Mouse (Mus musculus): ENCODE results near the gene Bsg.
A peak's percentile ranks its signal among the peaks of the same experiment; 100 is the strongest.

Bsg gene

DNA sequence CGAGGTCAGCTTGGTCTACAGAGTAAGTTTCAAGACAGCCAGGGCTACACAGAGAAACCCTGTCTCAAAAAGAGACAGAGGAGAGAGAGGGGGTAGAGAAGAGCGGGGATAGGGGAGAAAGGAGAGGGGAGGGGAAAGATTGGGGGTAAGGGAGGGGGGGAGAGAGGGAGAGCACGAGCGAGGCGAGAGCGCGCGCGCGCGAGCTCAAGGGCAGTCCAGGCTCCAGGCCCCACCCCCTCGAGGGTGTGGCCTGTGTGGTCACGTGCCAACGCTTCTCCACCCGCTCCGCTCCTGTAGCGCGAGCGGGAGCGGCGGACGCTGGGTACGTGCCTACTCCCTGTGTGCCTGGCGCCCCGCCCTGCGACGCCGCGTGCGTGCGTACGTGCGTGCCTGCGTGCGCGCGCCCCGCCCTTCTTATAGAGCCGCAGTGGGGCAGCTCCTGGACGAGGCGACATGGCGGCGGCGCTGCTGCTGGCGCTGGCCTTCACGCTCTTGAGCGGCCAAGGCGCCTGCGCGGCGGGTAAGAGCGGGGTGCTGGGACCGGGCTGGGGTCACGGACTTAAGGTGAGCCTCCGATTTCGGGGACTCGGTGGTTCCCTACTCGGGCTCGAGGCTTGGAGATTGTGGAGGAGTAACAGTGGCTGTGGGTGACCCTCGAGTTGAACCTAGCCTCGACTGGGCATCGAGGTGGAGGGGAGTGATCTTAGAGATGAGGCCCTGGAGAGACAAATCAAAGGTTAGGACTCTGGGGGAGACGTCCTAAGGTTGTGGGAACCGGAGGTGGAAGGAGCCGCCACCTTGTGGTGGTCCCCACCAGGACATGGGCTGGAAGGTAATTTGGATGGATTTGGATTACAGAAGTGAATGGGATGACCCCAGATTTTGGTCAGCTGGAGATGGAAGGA lies at the start of gene Bsg:
TSS of gene Bsg (plus strand) at position 427 of the 905 bp plus-strand sequence.
- DNase-seq (ENCODE audit: low read depth, low spot score), result peak; percentile 96

DNA sequence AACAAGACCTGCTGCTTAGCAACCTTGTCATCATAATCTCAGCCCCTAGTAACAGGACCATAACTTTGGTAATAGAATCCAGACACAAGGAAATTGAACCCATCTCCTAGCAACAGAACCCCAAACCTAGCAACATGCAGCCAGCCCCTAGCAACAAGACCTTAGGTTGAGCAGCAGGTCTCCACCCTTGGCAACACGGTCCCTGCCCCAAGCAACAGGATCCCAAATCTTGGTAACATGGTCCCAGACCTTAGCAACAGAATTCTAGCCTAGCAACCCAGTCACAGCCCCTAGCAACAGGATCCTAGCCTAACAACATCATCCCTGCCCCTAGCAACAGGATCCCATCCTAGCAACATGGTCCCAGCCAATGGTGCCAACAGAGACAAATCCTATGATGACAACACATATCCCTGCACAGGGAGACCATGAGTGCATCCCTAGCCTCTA lies 49.3 kb upstream of the Bsg start:
- DNase-seq (ENCODE audit: low read depth, low spot score), result no peak

DNA sequence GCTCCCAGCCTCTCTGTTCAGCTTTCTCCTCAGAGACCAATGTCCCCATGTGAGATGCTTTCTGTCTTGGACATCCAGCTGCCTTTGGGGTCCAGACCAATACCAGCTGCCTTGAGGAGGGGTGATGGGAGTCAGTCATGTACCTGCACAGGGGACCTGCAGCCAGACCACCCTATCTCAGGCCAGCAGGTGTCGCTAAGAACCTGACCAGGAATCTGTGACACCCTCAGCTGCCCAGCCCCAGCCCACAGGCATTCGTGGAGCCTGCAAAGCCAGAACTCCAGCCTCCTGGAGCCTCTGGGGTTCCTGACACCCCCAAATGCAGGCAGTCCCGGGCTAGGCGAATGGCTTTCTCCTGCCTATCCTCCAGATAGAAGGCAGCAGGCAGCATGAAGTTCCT lies 45.5 kb upstream of the Bsg start:
- DNase-seq (ENCODE audit: low read depth, low spot score), result no peak

DNA sequence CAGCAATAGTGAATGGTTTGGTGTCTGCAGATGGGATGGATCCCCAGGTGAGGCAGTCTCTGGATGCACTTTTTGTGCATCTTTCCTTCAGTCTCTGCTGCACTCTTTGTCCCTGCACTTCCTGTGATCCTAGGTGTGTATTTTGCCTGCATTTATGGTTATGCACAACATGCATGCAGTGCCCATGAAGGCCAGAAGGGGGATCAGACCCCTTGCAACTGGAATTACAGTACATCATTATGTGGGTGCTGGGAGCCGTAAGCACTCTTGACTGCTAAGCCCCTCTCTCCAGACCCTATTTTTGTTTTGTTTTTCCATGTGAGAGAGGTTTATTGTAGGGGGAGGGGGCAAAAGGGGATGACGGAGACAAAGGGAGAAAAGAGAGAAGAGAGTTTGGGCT lies 44.0 kb upstream of the Bsg start:
- no peak for DNase-seq (ENCODE audit: low read depth, low spot score)

DNA sequence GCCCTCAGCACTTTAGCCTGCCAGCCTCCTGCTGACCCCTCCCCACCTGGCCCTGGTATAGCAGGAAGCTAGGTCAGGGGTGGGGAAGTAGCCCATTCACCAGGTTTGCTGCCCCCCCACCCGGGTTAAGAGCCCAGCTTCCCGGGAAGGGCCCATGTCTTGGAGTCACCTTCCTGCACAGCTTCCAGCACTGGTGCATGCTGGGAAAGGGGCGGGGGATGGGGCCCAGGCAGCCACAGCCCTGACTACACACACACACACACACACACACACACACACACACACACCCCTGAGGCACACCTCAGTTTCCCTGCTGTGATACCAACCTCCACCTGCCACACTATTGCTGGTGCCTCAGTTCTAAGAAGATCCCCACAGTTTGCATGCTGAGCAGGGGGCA lies 42.4 kb upstream of the Bsg start:
- no peak for DNase-seq (ENCODE audit: low read depth, low spot score)

DNA sequence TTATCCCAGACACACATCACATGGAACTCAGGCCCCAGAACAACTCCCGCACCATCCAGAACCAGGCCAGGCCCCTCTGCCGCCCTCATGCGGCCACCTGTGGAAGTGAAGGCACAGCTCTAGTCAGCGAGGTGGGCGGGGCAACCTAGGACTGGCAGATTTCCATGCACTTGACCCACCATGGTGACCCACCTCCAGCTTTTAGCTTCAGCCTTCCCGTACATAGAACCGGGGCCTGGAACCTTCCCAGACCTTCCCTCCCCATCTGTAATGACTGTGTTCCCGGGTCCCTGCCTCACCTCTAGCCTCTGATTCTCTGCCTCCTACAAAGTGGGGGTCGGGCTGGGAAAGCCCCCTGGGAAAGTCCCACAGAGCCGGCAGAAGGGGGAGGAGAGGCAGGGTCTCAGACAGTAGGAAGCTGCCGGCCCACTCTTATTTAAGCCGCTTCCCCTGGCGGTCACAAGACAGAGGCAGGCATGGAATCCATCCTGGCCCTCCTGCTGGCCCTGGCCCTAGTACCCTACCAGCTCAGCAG lies 40.1 kb upstream of the Bsg start, which contains the start of gene Madcam1:
TSS of gene Madcam1 (plus strand) at position 429 of the 535 bp plus-strand sequence.
- DNase-seq (ENCODE audit: low read depth, low spot score), result no peak

DNA sequence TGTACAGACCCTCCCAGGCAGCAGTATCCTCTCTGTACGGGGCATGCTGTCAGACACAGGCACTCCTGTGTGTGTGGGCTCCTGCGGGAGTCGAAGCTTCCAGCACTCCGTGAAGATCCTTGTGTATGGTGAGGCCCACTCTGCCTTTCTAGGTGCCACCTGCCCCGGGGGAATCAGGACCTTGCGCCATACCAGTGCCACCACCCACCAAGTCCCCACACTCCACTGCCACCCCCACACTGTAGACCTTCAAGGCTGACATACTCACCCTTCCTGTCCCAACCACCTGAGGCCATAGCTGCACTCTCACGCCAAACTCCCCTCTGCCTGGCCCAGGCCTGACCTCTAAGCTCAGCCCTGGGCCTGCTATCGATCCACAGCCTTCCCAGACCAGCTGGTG lies 39.2 kb upstream of the Bsg start:
- DNase-seq (ENCODE audit: low read depth, low spot score), result no peak

DNA sequence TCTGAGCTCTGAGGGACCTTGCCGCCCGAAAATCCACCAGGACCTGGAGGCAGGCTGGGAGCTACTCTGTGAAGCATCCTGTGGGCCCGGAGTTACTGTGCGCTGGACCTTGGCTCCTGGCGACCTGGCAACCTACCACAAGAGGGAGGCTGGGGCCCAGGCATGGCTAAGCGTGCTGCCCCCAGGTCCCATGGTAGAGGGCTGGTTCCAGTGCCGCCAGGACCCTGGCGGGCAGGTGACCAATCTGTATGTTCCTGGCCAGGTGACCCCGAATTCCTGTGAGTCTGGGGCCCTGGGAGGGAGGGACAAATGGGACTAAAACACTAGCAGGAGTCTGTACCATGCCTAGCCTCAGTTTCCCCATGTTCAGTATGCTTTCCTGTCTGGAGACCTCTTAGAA lies 37.8 kb upstream of the Bsg start:
- no peak for DNase-seq (ENCODE audit: low read depth, low spot score)

DNA sequence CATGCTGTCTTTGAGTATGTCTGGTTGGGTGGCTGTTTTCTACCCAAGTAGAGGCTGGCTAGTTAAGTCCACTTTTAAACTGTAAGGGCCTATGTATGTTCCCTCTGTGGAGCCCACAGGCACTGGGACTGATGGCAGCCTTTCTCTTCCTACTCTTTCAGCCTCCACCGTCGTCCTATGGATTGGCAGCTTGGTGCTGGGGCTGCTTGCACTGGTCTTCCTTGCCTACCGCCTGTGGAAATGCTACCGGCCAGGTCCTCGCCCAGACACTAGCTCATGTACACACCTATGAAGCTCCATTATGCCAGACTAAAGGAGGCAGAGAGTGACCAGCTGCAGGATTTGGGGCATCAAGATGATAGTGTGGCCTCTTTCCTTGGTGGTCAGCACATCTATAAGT lies 36.2 kb upstream of the Bsg start:
- DNase-seq (ENCODE audit: low read depth, low spot score), result no peak

DNA sequence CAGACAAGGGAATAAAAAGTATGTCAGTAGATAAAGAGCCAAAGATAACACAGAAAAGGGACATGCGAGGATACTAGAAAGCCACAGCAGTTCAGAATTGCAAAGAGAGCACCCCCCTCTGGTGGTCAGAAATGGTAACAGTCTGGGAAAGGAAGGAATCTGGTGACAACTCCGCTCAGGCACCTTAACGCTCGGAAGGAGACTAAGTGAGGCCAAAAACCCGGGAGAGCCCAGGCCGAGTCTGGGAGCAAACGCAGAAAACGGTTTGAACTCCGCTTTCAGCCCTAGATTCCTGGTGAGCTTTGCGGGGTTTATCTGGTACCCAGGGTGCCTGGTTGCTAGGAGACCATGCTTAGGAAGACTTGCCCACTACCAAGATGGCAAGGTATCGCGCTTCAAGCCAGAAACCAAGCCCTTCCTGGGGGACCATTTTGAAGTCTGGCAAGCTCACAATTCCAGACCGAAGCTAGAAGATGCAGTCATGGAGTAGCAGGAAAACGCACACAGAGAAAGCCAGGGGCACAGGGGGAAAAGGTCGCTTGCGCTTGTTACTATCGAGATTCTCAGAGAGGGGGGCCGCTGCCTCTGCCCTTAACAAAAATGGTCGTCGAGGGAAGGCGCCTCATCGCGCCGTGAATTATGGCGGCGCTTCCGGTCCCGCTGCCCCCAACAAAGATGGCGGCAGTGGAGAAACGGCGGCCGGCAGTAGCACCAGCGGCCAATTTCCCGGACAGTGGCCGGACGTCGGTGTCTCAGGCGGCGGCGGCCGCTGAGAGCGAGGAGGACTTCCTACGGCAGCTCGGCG lies 35.3 kb upstream of the Bsg start, which contains the start of gene Tpgs1:
TSS of gene Tpgs1 (plus strand) at position 599 of the 805 bp plus-strand sequence.
- DNase-seq (ENCODE audit: low read depth, low spot score), result peak; percentile 91

DNA sequence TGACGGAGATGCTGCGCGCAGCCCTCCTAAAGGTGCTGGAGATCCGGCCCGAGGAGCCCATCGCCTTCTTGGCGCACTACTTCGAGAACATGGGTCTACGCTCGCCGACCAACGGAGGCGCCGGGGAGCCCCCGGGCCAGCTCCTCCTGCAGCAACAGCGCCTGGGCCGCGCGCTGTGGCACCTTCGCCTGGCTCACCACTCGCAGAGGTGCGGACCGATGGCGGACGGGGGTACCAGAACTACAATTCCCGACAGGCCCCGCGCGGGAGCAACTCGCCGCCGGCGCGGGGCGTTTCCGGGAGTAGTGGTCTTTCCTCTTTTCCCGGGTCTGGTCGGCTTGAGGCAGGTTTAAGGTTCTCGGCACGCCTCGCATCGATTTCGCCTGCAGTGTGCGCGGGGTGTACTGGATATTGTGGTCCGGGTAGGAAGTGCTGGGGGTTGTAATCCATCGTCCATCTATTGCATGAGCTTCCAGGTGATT lies 34.7 kb upstream of the Bsg start:
- DNase-seq (ENCODE audit: low read depth, low spot score), result peak; percentile 40

DNA sequence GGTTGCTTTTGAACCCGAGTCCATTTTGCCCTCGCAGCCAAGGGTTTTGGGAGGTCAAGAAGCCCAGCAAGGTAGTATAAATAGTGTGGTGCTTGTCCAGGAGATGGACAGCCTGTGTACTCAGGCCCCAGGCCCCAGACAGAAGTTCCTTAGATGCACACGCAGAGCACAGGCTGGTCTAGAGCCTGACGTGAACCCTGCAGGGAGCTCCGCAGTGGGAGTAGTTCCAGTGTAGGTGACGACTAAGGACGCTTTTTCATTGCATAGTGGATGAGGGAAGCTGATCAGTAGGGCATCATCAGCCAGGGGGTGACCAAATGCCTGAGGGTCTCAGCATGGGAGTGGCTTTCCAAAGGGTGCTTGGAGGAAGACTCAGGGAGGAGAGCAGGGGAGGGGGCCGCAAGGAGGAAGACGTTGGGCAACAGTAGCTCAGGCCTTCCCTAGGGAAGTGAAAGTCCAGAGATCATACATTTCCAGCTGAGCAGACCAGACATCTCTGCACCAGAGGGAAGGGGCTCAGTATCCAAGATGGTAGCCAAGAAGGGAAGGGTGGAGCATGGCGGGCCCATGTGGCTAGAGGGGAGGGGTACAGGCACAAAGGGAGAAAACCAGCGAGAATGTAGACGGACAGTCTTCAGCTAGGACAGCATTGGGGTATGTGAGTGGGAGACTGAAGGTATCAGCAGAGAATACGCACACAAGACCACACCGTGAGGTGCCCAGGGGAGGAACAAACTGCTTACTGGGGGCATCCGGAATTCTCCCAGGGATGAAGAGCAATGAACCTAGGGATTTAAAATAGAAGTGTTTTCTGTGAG lies 34.0 kb upstream of the Bsg start:
- no peak for DNase-seq (ENCODE audit: low read depth, low spot score)

DNA sequence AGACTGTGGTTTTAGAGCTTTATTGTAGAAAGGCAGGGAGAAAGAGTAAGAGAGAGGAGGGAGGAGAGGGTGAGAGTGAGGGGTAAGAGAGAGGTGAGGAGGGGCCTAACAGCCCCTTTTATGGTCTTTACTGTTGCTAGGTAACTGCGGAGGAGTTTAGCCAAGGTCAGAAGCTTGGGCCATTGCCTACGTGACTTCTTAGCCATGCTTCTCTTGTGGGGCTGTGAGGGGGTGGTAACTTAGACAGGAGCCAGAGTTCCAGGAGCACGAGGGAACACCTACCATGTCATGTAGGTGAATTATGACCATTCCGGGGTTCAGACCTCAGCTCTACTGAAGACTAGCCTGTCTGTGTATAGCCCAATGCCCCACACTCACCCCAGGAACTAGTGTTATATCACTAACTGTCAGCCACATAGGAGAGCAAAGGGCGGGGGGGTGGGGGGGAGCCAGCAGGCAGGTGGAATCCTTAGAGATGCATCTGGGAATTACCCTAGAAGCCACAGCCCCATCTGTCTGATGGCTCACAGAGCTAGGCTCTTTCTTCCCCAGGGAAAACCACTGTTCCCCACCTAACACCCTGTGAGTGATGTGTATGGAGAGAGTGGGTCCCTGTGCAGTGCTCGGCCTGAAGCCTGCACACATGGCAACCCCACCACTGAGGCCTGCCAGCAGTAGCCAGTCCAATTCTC lies 32.7 kb upstream of the Bsg start:
- DNase-seq (ENCODE audit: low read depth, low spot score), result no peak

DNA sequence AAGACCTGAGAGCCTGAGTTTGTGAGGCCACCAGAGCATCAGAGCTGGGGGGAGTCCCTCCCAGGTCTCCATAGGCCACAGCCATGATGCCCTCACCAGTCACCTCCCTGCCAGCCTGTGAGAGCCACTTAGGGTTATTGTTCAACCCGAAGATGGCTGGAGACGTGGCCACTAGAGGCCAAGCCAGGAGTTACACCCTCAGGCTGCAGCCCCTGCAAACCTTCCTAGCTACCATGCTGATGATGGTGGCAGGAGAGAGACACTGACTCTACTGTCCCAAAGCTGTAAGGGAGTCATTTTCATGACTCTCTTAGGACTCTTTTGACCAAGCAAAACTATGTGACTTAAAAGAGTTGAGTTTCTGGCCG lies 32.2 kb upstream of the Bsg start:
- DNase-seq (ENCODE audit: low read depth, low spot score), result no peak

DNA sequence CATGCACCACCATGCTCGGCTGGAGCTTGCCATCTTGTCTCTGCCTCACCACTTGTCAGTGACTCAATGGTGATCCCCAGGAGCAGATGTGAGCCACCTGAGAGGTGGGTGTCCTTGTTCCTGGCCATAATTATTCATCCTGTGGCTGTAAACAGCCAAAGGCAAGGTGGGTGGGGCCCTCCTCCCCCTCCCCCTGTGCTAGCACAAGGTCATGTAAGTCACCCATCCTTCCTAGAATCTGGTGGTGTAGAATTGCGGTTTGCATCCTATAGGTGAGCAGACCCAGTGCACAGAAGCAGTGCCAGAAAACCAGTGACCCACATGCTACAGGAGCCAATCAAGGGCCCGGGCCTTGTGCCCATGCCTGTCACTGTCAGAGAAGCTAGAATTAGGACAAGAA lies 31.2 kb upstream of the Bsg start:
- no peak for DNase-seq (ENCODE audit: low read depth, low spot score)

DNA sequence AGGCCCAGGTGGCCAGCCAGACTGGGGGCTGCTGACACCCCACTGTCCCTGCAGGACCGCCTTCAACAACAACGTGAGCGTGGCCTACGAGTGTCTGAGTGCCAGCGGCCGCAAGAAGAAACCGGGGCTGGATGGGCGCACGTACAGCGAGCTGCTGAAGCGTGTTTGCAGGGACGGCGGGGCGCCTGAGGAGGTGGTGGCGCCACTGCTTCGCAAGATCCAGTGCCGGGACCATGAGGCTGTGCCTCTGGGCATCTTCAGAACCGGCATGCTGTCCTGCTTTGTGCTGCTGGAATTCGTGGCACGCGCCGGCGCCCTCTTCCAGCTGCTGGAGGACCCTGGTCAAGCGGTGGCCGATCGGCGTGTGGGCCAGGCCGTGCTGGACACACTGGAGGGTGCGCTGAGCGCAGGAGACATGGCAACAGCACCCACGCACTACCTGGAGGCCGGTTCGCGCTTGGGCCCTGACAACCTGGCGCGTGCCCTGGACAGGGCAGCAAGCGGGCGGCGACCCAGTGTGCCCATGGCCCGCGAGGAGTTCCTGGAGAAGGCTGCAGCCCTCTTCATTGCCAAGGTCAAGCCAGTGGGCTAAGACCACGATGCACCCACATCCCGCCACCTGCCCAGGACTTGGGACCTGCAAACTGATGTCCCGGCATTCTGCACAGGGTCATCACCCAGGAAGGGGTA lies 28.8 kb upstream of the Bsg start:
- DNase-seq (ENCODE audit: low read depth, low spot score), result no peak

DNA sequence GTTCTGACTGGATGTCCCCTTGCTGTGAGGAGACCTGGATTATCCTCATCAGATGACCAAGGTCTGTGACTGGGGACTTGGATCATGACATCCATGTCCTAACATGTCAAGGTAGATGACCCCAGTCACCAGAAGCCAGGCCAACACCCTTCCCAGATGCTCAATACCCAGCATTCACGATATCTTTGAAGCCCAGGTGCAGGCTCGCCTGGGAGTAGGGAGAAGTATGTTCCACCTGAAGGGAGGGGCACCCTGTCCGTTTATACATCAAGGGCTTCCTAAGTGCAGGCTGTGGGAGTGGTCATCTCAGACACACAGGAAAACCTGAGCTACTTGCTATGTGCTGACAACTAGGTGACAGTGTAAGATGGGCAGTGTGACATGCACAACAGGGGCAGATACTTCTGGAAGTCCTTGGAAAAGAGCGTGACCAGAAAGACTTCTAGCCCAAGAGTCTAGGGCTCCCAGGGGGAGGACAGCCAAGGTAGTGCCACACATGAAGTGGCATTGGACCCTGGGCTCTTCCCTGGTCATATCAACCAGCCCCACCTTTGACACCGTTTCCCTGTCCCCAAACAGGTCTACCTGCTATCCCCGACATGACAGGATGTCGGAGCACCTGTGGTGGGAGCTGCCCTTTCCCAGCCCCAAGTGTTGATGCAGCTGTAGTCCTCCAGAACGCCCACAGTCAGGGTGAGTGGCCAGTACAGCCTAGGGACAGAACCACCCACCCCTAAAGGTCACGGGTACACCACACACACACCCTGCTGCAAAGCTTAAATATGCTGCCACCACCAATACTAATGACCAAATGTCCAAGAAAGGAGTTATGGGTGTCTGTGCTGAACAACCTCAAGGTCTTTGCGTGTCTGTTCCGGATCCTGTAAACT lies 23.4 kb upstream of the Bsg start:
- no peak for DNase-seq (ENCODE audit: low read depth, low spot score)

DNA sequence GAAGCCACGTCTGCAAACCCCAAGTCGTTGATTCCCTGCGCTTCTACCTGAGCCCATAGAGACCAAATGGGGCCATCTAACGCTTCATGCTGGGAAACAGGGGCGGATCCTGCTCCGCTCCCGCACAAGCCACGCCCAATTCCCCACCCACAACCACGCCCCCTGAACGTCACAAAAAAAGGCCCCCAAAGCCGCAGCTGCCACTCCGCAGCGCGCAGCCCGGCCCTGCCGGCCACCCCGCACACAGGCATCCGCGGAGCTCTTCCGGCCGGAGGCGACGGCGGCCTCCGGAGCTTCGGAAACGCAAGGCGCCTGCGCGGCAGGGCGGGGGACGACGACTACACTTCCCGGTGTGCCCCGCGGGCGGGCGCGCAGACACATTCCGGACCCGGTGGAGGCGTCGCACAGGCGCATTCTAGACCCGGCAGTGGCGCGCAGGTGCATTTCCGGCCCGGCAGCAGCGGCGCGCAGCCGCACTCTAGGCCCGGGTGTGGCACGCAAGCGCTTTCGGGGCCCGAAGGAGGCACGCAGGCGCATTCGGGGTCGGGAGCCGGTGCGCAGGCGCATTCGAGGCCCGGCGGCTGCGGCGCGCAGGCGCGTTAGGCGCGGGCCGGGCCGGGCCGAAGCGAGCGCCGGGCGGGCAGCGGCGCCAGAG lies 22.6 kb upstream of the Bsg start, which contains the start of gene Cdc34:
TSS of gene Cdc34 (plus strand) at position 605 of the 655 bp plus-strand sequence.
- peak; percentile 96 for DNase-seq (ENCODE audit: low read depth, low spot score)

DNA sequence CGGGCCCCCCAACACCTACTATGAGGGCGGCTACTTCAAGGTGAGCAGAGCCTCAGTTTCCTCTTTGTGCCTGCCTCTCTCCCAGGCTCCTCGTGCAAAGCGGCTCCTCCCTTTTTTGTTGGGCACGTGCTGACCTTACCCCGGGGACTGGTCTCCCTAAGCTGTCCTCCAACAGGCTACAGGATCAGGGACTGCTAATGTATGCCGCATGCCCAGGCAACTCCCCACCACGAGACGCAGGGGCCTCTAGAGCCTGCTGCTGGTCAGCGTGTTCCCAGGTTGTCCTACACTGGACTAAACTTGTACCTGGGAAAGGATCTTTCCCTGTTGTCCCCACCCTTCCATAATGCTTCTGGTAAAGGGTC lies 21.8 kb upstream of the Bsg start:
- no peak for DNase-seq (ENCODE audit: low read depth, low spot score)

All from retina, adult 2 months (tissue).